Mouse (Mus musculus) spleen, adult 2 months (tissue): Measurements from ENCODE around the gene Gm10382. TPM values are rescaled to one million over a fixed set of nuclear protein-coding genes. Genes with fewer than 3 reads are reported as not detected.

ENCODE experiments used
- DNase-seq, 2 experiments: peaks; one replicate each; pipeline versions ENCODE4 v3.0.0 to v3.0.0-alpha.2; 2012 to 2021; ENCODE audit warnings: low spot score in 2 of 2, low read depth in 1 of 2
- H3K27ac ChIP-seq: fragments of 200-500 bp; 2 replicates; pipeline ENCODE4 v1.5.1; 2012; ENCODE audit warnings: low read length, inconsistent platforms; ENCODE audit not compliant: insufficient read depth
- H3K27me3 ChIP-seq: fragments of 200-500 bp; 2 replicates; pipeline ENCODE4 v1.6.1; 2012; ENCODE audit warnings: mild to moderate bottlenecking, moderate library complexity, low read length, inconsistent platforms; ENCODE audit not compliant: control insufficient read depth, insufficient read depth
- H3K36me3 ChIP-seq: fragments of 200-500 bp; 2 replicates; pipeline ENCODE4 v1.6.1; 2012; ENCODE audit warnings: mild to moderate bottlenecking, low read length, inconsistent platforms; ENCODE audit not compliant: control insufficient read depth, insufficient read depth
- H3K4me1 ChIP-seq: fragments of 200-500 bp; 2 replicates; pipeline ENCODE4 v1.6.1; 2011; ENCODE audit warnings: inconsistent platforms; ENCODE audit not compliant: control insufficient read depth, insufficient read depth, insufficient read length
- H3K4me3 ChIP-seq: fragments of 200-500 bp; 2 replicates; pipeline ENCODE4 v1.5.1; 2011; ENCODE audit warnings: mild to moderate bottlenecking, inconsistent platforms; ENCODE audit not compliant: insufficient read depth, insufficient read length; ENCODE audit errors: extremely low read depth
- CTCF ChIP-seq: fragments of 200-500 bp; IDR thresholded peaks from 2 replicates; pipeline ENCODE4 v1.5.1; 2011; ENCODE audit warnings: mild to moderate bottlenecking, inconsistent platforms; ENCODE audit not compliant: insufficient read depth, insufficient read length, insufficient replicate concordance; ENCODE audit errors: extremely low read depth
- POLR2A ChIP-seq: fragments of 200-500 bp; IDR thresholded peaks from 2 replicates; pipeline ENCODE4 v1.6.1; 2011; ENCODE audit warnings: low read depth, low read length, inconsistent platforms
- WGBS: fragments of 180-500 bp; shearing (Covaris S2); methylation state at CpG from one replicate; pipeline ENCODE4 v1.1.7; 2018; 5-methylcytosine and 5-hydroxymethylcytosine counted together
- polyA plus RNA-seq: library from polyadenylated mRNA; depleted of rRNA; stranded (reverse); fragments of >200 nt; gene quantifications from 2 replicates; pipeline ENCODE4 v1.2.3, GENCODE M21; 2012

Gm10382 gene
- polyA plus RNA-seq, 1 experiment = 0.08 TPM

DNA sequence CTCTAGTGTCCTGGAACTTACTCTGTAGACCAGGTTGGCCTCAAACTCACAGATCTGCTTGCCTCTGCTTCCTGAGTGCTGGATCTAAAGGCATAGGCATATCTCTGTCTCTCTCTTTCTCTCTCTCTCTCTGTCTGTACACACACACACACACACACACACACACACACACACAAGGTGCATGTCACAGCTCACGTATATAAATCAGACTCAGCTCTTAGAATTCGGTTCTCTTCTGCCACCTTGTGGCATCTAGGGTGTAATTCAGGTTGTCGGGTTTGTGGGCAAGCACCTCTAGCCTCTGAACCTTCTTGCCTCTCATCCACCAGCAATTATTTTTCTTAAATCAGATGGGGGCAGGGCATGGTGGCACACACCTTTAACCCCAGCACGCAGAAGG, 20.6 kb upstream of the Gm10382 start:
- Histone ChIP-seq H3K4me1 (no peaks in the 10 kb centered on the region), H3K27me3 (no peaks in the 10 kb centered on the region), H3K27ac (no peak overlapping the region), H3K36me3 (no peaks in the 10 kb centered on the region), H3K4me3 (no peak overlapping the region)
- WGBS = 0% methylated on average over 4 of the region's 4 CpGs
- DNase-seq = peak; percentile 63 to 69
- no peak for TF ChIP-seq POLR2A
- peak; percentile 47; the same call in 1 of the 2 replicates for TF ChIP-seq CTCF

- Histone ChIP-seq H3K4me1 (no peaks in the 10 kb centered on the region), H3K27me3 (no peaks in the 10 kb centered on the region), H3K36me3 (no peaks in the 10 kb centered on the region), H3K27ac (no peak overlapping the region), H3K4me3 (no peak overlapping the region)
- TF ChIP-seq CTCF = no peak
- no peak for TF ChIP-seq POLR2A
- DNase-seq = no peak
- WGBS = 87% methylated on average over 7 of the region's 7 CpGs
Measured at GRCm38 (mm10) chr5:125370950-125371693, 18.0 kb upstream of the Gm10382 start.

DNA sequence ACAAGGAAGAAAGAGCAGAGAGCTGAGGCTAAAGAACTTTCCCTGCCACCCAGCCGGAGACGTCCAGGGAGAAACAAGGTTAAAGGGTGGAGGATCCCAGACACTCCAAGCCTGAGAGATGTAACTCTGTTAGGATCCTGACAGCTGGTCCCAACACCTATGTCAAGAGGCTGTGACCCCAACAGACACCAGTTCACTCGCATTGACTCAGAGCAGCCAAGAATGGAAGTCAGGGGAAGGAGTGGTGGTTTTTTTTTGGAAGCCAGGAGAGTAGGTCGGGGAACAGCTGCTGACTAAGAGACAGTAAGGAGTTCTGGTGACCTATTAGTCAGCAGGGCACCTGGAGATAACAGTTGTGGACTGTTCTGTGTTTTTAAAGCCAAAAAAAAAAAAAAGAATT, 17.1 kb upstream of the Gm10382 start:
- Histone ChIP-seq H3K36me3 (no peaks in the 10 kb centered on the region), H3K27me3 (no peaks in the 10 kb centered on the region), H3K27ac (no peak overlapping the region), H3K4me3 (no peak overlapping the region), H3K4me1 (peaks cover 4% of the 10 kb centered on the region; the same call in 1 of the 2 replicates)
- DNase-seq = no peak
- TF ChIP-seq CTCF = no peak
- WGBS = 88% methylated on average over 4 of the region's 4 CpGs

- peaks cover 8% of the 10 kb centered on the region; the same call in 1 of the 2 replicates for H3K4me1 ChIP-seq
- no peak overlapping the region for H3K27ac ChIP-seq
- no peaks in the 10 kb centered on the region for H3K36me3 ChIP-seq
- no peaks in the 10 kb centered on the region for H3K27me3 ChIP-seq
- 12% methylated on average over 2 of the region's 2 CpGs for WGBS
- no peak for DNase-seq
- H3K4me3 ChIP-seq = no peak overlapping the region
- TF ChIP-seq CTCF = no peak
- no peak for TF ChIP-seq POLR2A
Measured at GRCm38 (mm10) chr5:125375871-125376270, 13.3 kb upstream of the Gm10382 start.

DNA sequence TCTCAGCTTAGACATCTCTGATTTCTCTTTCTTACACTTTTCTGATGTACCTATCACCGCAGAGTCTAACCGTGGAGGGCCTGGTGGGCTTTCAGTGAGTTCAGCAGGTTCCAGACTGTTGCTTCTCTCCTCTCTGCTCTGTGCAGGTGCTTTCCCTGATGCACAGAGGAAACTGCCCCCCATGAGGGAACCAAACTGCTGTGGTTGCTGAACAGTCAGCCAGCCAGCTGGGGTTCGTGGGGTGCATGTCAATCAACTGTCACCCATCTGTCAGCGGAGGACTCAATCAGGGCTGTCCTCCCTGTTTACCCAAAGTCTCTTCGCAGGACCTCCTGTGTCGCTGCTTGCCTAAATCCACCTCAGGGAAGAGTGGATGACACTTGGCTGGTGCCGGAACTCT, 11.9 kb upstream of the Gm10382 start:
- H3K27ac ChIP-seq = 0 out of 2 replicates have a peak overlapping the region, but pooled peaks have one; percentile 2
- H3K27me3 ChIP-seq = no peaks in the 10 kb centered on the region
- 34% methylated on average over 7 of the region's 7 CpGs for WGBS
- no peaks in the 10 kb centered on the region for H3K36me3 ChIP-seq
- no peak overlapping the region for H3K4me3 ChIP-seq
- TF ChIP-seq POLR2A (no peak), CTCF (no peak)
- peak in 1 of 2 experiments; percentile 30 for DNase-seq
- H3K4me1 ChIP-seq = peaks cover 8% of the 10 kb centered on the region; the same call in 1 of the 2 replicates

DNA sequence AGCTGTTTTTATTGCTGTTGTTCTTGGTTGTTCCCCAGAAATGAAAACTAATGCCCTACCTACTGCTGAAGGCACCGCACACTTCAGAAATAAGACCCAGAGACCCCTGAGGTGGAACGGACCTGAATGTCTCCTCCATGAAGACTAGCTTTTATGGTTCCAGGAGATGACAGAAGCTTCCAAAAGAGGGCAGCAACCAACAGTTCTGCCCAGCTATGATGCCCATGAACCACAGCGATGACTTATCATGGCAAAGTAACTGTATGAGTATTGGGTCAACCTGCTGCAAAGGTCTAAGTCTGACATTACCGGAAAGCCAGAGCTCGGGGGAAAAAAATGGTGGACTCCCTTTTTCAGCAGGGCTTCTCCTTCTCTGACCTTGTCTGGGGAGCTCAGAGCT, 10.2 kb upstream of the Gm10382 start:
- 58% methylated on average over 5 of the region's 5 CpGs for WGBS
- H3K36me3 ChIP-seq = no peaks in the 10 kb centered on the region
- TF ChIP-seq CTCF (no peak), POLR2A (no peak)
- peaks cover 9% of the 10 kb centered on the region for H3K4me1 ChIP-seq
- no peaks in the 10 kb centered on the region for H3K27me3 ChIP-seq
- DNase-seq = no peak
- H3K4me3 ChIP-seq = no peak overlapping the region
- no peak overlapping the region for H3K27ac ChIP-seq

GRCm38 (mm10) chr5:125381954-125382672, 7.0 kb upstream of the Gm10382 start:
- no peak for DNase-seq
- Histone ChIP-seq H3K27me3 (no peaks in the 10 kb centered on the region), H3K27ac (no peak overlapping the region), H3K4me1 (peaks cover 6% of the 10 kb centered on the region; the same call in 1 of the 2 replicates), H3K36me3 (peaks cover 14% of the 10 kb centered on the region), H3K4me3 (no peak overlapping the region)
- no peak for TF ChIP-seq POLR2A
- no peak for TF ChIP-seq CTCF
- 74% methylated on average over 5 of the region's 5 CpGs for WGBS
